Mouse (Mus musculus): Measurements from ENCODE around the gene Hcn2. TPM values are rescaled to one million over a fixed set of nuclear protein-coding genes. Genes with fewer than 3 reads are reported as not detected.

The Hcn2 gene
- polyA plus RNA-seq (2012) = 1.00 and 1.2 TPM in 2 replicates

GRCm38 (mm10) chr10:79716254-79716987, at the start of gene Hcn2:
TSS of gene Hcn2 (plus strand) at chr10:79716634.

DNA sequence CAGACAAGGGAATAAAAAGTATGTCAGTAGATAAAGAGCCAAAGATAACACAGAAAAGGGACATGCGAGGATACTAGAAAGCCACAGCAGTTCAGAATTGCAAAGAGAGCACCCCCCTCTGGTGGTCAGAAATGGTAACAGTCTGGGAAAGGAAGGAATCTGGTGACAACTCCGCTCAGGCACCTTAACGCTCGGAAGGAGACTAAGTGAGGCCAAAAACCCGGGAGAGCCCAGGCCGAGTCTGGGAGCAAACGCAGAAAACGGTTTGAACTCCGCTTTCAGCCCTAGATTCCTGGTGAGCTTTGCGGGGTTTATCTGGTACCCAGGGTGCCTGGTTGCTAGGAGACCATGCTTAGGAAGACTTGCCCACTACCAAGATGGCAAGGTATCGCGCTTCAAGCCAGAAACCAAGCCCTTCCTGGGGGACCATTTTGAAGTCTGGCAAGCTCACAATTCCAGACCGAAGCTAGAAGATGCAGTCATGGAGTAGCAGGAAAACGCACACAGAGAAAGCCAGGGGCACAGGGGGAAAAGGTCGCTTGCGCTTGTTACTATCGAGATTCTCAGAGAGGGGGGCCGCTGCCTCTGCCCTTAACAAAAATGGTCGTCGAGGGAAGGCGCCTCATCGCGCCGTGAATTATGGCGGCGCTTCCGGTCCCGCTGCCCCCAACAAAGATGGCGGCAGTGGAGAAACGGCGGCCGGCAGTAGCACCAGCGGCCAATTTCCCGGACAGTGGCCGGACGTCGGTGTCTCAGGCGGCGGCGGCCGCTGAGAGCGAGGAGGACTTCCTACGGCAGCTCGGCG, 47.5 kb upstream of the Hcn2 start, which contains the start of gene Tpgs1:
TSS of gene Tpgs1 (plus strand) at position 599 of the 805 bp plus-strand sequence.

GRCm38 (mm10) chr10:79681591-79682245, 34.7 kb upstream of the Hcn2 start, which contains the start of gene Cdc34:
TSS of gene Cdc34 (plus strand) at chr10:79682195.

GRCm38 (mm10) chr10:79688720-79689119, 27.7 kb upstream of the Hcn2 start, which contains the start of gene Gzmm:
TSS of gene Gzmm (plus strand) at chr10:79689020.

DNA sequence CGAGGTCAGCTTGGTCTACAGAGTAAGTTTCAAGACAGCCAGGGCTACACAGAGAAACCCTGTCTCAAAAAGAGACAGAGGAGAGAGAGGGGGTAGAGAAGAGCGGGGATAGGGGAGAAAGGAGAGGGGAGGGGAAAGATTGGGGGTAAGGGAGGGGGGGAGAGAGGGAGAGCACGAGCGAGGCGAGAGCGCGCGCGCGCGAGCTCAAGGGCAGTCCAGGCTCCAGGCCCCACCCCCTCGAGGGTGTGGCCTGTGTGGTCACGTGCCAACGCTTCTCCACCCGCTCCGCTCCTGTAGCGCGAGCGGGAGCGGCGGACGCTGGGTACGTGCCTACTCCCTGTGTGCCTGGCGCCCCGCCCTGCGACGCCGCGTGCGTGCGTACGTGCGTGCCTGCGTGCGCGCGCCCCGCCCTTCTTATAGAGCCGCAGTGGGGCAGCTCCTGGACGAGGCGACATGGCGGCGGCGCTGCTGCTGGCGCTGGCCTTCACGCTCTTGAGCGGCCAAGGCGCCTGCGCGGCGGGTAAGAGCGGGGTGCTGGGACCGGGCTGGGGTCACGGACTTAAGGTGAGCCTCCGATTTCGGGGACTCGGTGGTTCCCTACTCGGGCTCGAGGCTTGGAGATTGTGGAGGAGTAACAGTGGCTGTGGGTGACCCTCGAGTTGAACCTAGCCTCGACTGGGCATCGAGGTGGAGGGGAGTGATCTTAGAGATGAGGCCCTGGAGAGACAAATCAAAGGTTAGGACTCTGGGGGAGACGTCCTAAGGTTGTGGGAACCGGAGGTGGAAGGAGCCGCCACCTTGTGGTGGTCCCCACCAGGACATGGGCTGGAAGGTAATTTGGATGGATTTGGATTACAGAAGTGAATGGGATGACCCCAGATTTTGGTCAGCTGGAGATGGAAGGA, 12.1 kb upstream of the Hcn2 start, which contains the start of gene Bsg:
TSS of gene Bsg (plus strand) at position 427 of the 905 bp plus-strand sequence.

DNA sequence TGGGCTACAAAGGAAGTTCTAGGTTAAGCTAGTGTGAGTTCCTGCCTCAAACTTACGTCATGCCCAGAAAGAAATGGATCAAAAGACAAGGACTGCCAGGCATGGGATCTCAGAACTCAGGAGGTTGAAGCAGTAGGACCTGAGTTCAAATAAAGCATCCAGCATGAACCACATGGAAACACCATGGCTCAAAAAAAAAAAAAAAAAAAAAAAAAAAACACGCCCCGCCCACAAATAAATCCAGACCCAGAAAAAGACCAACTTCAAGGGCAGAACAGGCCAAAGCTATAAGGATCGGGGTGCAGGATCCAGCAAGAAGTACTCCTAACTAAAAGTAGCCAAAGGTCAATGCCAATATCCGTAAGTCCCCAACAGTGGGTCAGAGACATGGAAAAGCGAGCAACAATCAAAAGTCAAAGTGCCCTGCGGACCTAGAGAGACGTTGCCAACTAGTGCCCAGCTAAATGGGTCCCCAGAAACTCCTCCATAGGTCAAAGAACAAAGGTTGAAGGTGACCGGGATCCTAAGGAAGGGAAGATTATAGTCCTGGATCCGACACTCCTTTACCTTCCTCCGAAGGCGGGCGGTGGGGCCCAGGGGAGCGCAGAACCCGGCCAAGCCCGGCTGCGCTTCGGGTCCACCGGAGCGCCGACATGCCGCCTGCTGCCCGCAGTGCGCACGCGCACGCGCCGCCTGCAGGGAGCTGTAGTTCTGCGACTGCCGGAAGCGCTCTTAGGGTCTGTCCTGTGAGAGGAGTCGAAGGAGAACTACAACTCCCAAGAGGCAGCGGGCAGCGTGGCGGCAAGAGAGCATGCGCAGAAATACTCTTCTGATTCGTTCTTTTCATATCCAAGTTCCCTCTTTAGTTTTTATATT, 29.7 kb downstream of the Hcn2 start, which contains the start of gene Polrmt:
TSS of gene Polrmt (minus strand) at position 684 of the 876 bp plus-strand sequence.

DNA sequence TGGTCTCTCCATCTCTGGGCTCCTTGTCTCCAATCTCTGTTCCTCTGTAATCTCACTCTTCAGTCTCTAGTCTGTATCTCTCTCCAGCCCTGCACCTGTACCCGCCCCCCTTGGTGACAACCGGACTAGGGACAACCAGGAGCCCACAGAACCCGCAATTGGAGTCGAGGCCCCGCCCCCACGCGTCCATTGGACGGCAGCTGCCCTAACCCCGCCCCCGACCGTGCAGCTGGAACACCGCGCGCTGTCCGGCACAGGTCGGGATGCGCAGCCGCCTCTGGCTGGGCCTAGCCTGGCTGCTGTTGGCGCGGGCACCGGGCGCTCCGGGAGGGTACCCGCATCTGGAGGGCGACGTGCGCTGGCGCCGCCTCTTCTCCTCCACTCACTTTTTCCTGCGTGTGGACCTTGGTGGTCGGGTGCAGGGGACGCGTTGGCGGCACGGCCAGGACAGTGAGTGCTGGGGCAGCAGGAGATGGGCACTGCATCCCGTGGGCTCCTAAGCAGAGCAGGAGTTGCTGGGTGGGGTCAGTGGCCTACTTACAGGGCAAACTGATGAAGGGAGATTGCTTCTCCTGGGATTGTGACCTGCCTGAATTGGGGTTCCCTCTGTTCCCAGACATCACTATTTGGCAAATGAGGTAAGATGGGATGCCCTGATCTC, 38.6 kb downstream of the Hcn2 start, which contains the start of gene Fgf22:
TSS of gene Fgf22 (plus strand) at position 221 of the 661 bp plus-strand sequence.

GRCm38 (mm10) chr10:79766508-79767325, 50.3 kb downstream of the Hcn2 start, which contains the start of gene Rnf126:
TSS of gene Rnf126 (minus strand) at chr10:79766952.

GRCm38 (mm10) chr10:79777103-79777531, 60.7 kb downstream of the Hcn2 start, which contains the start of gene Fstl3:
TSS of gene Fstl3 (plus strand) at chr10:79777272.

Other genes with a start within 250 kb of the Hcn2 start
- 0.02 TPM in 1 of 2 replicates, not detected in the other for gene Vmn2r83, start 247.9 kb upstream of the Hcn2 start, polyA plus RNA-seq (2012)
- 14.9 and 15.0 TPM in 2 replicates for gene Plpp2, start 182.8 kb upstream of the Hcn2 start, polyA plus RNA-seq (2012)
- 67.4 and 77.1 TPM in 2 replicates for gene Mier2, start 161.4 kb upstream of the Hcn2 start, polyA plus RNA-seq (2012)
- not detected in 2 replicates for gene Theg, start 129.3 kb upstream of the Hcn2 start, polyA plus RNA-seq (2012)
- gene C2cd4c, start 102.6 kb upstream of the Hcn2 start, polyA plus RNA-seq (2012) = not detected in 2 replicates
- gene Shc2, start 78.7 kb upstream of the Hcn2 start, polyA plus RNA-seq (2012) = not detected in 2 replicates
- gene Odf3l2, start 70.9 kb upstream of the Hcn2 start, polyA plus RNA-seq (2012) = not detected in 2 replicates
- gene Madcam1, start 52.1 kb upstream of the Hcn2 start, polyA plus RNA-seq (2012) = 0.12 and 0.15 TPM in 2 replicates
- 116 and 132 TPM in 2 replicates for gene Tpgs1, start 47.3 kb upstream of the Hcn2 start, polyA plus RNA-seq (2012)
- gene Cdc34, start 34.4 kb upstream of the Hcn2 start, polyA plus RNA-seq (2012) = 250 and 260 TPM in 2 replicates
- gene Gzmm, start 27.6 kb upstream of the Hcn2 start, polyA plus RNA-seq (2012) = 1.2 and 1.3 TPM in 2 replicates
- gene Bsg, start 12.1 kb upstream of the Hcn2 start, polyA plus RNA-seq (2012) = 829 and 893 TPM in 2 replicates
- gene Polrmt, start 29.9 kb downstream of the Hcn2 start, polyA plus RNA-seq (2012) = 34.1 and 38.0 TPM in 2 replicates
- not detected in 2 replicates for gene Fgf22, start 38.4 kb downstream of the Hcn2 start, polyA plus RNA-seq (2012)
- 324 and 356 TPM in 2 replicates for gene Rnf126, start 50.3 kb downstream of the Hcn2 start, polyA plus RNA-seq (2012)
- gene Fstl3, start 60.6 kb downstream of the Hcn2 start, polyA plus RNA-seq (2012) = 4.6 and 5.4 TPM in 2 replicates
- 34.9 and 51.7 TPM in 2 replicates for gene Prss57, start 74.3 kb downstream of the Hcn2 start, polyA plus RNA-seq (2012)
- 290 and 348 TPM in 2 replicates for gene Palm, start 76.9 kb downstream of the Hcn2 start, polyA plus RNA-seq (2012)
- 0.04 and 0.30 TPM in 2 replicates for gene Misp, start 104.4 kb downstream of the Hcn2 start, polyA plus RNA-seq (2012)
- gene Ptbp1, start 137.8 kb downstream of the Hcn2 start, polyA plus RNA-seq (2012) = 1,442 and 1,522 TPM in 2 replicates
- gene Prtn3, start 157.8 kb downstream of the Hcn2 start, polyA plus RNA-seq (2012) = 5,178 and 10,445 TPM in 2 replicates
- gene Plppr3, start 158.0 kb downstream of the Hcn2 start, polyA plus RNA-seq (2012) = 288 and 339 TPM in 2 replicates
- gene Elane, start 169.6 kb downstream of the Hcn2 start, polyA plus RNA-seq (2012) = 4,000 and 7,851 TPM in 2 replicates
- 0.94 and 1.3 TPM in 2 replicates for gene Cfd, start 174.2 kb downstream of the Hcn2 start, polyA plus RNA-seq (2012)
- gene Med16, start 192.3 kb downstream of the Hcn2 start, polyA plus RNA-seq (2012) = 69.1 and 76.6 TPM in 2 replicates
- 2.1 TPM in 1 of 2 replicates, not detected in the other for gene Gm26602, start 194.2 kb downstream of the Hcn2 start, polyA plus RNA-seq (2012)
- 0.41 and 0.64 TPM in 2 replicates for gene Kiss1r, start 200.3 kb downstream of the Hcn2 start, polyA plus RNA-seq (2012)
- 230 and 265 TPM in 2 replicates for gene R3hdm4, start 204.6 kb downstream of the Hcn2 start, polyA plus RNA-seq (2012)
- gene Arid3a, start 210.4 kb downstream of the Hcn2 start, polyA plus RNA-seq (2012) = 94.7 and 145 TPM in 2 replicates
- gene Wdr18, start 243.5 kb downstream of the Hcn2 start, polyA plus RNA-seq (2012) = 54.4 and 61.7 TPM in 2 replicates

All from megakaryocyte-erythroid progenitor cell, adult 5 weeks (primary cell).